Mouse (Mus musculus): ENCODE results near the gene Ankrd27. TPM values are rescaled to one million over a fixed set of nuclear protein-coding genes. Genes with fewer than 3 reads are reported as not detected.

Ankrd27 gene
- polyA plus RNA-seq, 2 experiments: 47.6 to 50.8 TPM

DNA sequence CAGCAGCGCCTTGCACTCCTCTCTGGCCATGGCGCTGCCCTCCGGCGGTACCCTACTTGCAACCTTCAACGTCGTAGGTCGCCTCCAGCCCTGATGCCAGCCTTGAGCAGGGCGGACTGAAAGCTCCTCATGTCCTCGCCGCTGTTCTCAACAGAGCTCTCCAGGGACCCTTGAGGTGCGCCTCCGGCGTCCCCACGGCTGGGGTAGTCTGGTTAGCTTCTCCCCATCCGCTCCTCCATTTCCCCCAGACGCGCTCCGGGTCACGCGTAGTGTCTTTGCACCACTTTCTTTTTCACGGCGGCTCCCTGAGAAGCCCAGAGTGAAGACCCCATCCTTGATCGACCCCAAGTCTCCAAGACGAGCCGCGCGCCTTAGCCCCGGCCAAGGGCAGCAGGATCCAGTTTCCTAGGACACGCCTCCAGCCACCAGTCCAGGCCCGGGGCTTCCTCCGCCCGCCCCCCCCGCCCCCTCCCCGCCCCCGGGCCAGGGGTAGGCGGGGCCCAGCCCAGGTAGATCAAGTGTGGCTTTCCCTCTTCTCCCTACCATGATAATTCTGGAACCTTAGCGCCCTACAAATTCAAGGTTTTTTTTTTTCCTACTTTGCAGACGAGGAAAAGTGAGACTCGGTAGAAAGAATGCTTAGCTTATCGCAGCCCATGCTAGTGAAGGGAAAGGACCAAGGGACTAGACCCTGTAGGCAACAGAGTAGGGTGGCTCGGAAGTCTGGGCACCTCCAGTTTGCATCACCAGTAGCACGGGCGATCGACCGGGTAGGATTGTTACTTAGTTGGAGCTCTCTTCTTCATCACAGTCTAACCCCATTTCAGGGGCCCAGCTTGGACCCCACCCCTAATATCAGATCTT lies 621 bp upstream of the Ankrd27 start, which contains the start of gene Rgs9bp:
Gene Rgs9bp, minus strand, starts transcription at position 392 of the 864 bp plus-strand sequence.
- Histone ChIP-seq H3K27ac (replicated peaks; ENCODE audit: low read depth, low read length) (peak within 1 kb of the TSS; percentile 74), H3K4me3 (replicated peaks; ENCODE audit: low read length) (peak within 1 kb of the TSS; percentile 90), H3K4me2 (replicated peaks; ENCODE audit: low read depth, low read length, severe bottlenecking) (peak within 1 kb of the TSS; percentile 100), H3K9ac (ENCODE audit: low read depth, low read length, severe bottlenecking) (peak within 1 kb of the TSS; percentile 85), H3K4me1 (ENCODE audit: control insufficient read depth, insufficient read depth, low read length) (peaks cover 36% of the 10 kb centered on the region), H3K9me3 (ENCODE audit: control insufficient read depth, low read length) (no peaks in the 10 kb centered on the region), H3K27me3 (ENCODE audit: control insufficient read depth, insufficient read depth, low read length) (peaks cover 35% of the 10 kb centered on the region), H3K36me3 (ENCODE audit: control insufficient read depth, insufficient read depth, low read length) (no peaks in the 10 kb centered on the region)
- DNase-seq (ENCODE audit: low spot score): peak; percentile 67
- no peak for TF ChIP-seq POLR2A (IDR thresholded peaks at IDR 0.05; ENCODE audit: borderline replicate concordance, extremely low read depth, insufficient read depth, insufficient read length)
- ATAC-seq (ENCODE audit: low FRiP score, low read depth): peak; percentile 79
- 0% methylated on average over 40 of the region's 45 CpGs for WGBS

DNA sequence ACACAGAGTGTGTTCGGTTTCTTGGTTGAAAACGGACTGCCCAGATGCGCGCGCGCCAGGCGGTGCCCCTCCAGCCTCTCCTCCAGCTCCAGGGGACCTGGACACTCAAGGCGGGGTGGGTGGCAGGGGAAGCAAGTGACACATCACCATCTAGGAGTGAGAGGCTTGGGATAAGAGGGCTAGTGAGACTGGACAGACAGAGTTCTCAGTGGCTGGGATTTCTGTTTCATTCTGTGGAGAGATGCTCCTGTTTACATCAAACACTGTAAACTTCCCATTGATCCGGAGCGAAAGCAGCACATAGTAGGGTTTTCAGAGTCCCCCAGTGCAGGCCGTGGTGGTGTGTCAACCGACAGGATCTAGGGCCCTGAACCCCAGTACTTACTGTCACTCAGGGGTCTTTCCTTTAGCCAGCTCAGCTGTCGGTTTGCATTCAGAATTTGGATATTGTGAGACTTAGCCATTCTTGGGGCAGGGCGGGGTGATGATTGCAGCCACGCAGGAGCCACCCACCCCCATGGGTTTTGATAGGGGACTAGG lies 932 bp downstream of the Ankrd27 start:
- WGBS: 21% methylated on average over 15 of the region's 15 CpGs
- no peak for TF ChIP-seq POLR2A (IDR thresholded peaks at IDR 0.05; ENCODE audit: borderline replicate concordance, extremely low read depth, insufficient read depth, insufficient read length)
- ATAC-seq (ENCODE audit: low FRiP score, low read depth) (no peak), DNase-seq (ENCODE audit: low spot score) (no peak)
- Histone ChIP-seq H3K9ac (ENCODE audit: low read depth, low read length, severe bottlenecking) (peak overlapping the region; percentile 85), H3K27me3 (ENCODE audit: control insufficient read depth, insufficient read depth, low read length) (peaks cover 31% of the 10 kb centered on the region), H3K9me3 (ENCODE audit: control insufficient read depth, low read length) (no peaks in the 10 kb centered on the region), H3K36me3 (ENCODE audit: control insufficient read depth, insufficient read depth, low read length) (no peaks in the 10 kb centered on the region), H3K27ac (replicated peaks; ENCODE audit: low read depth, low read length) (peak overlapping the region; percentile 74; the same call in 1 of the 2 replicates), H3K4me1 (ENCODE audit: control insufficient read depth, insufficient read depth, low read length) (peaks cover 46% of the 10 kb centered on the region), H3K4me3 (replicated peaks; ENCODE audit: low read length) (peak overlapping the region; percentile 90), H3K4me2 (replicated peaks; ENCODE audit: low read depth, low read length, severe bottlenecking) (peak overlapping the region; percentile 100)

DNA sequence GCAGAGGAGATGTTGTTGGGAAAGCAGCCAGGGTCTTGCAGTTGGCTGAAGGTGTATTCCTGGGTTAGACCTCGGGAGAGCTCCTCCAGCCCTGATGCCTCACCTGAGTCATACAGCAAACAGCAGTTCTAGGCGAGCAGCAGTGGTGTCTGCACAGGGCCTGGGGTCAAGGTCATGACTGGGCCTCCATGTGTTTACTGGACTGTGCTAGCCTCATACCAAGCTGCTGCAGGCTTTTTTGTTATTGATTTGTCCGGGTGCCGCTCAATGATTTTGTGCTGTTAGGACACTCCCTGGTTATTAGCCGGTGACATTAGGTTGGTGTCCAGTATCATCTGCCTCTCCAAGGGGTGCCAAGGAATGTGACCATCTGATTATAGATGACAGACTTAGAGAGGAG lies 1.7 kb downstream of the Ankrd27 start:
- Histone ChIP-seq H3K27me3 (ENCODE audit: control insufficient read depth, insufficient read depth, low read length) (peaks cover 24% of the 10 kb centered on the region), H3K36me3 (ENCODE audit: control insufficient read depth, insufficient read depth, low read length) (peaks cover 4% of the 10 kb centered on the region), H3K4me3 (replicated peaks; ENCODE audit: low read length) (no peak overlapping the region), H3K9ac (ENCODE audit: low read depth, low read length, severe bottlenecking) (no peak overlapping the region), H3K4me2 (replicated peaks; ENCODE audit: low read depth, low read length, severe bottlenecking) (peak overlapping the region; percentile 100; the same call in 1 of the 2 replicates), H3K9me3 (ENCODE audit: control insufficient read depth, low read length) (no peaks in the 10 kb centered on the region), H3K27ac (replicated peaks; ENCODE audit: low read depth, low read length) (no peak overlapping the region), H3K4me1 (ENCODE audit: control insufficient read depth, insufficient read depth, low read length) (peaks cover 47% of the 10 kb centered on the region)
- WGBS: 78% methylated on average over 5 of the region's 5 CpGs
- no peak for TF ChIP-seq POLR2A (IDR thresholded peaks at IDR 0.05; ENCODE audit: borderline replicate concordance, extremely low read depth, insufficient read depth, insufficient read length)
- no peak for DNase-seq (ENCODE audit: low spot score)
- ATAC-seq (ENCODE audit: low FRiP score, low read depth): no peak

DNA sequence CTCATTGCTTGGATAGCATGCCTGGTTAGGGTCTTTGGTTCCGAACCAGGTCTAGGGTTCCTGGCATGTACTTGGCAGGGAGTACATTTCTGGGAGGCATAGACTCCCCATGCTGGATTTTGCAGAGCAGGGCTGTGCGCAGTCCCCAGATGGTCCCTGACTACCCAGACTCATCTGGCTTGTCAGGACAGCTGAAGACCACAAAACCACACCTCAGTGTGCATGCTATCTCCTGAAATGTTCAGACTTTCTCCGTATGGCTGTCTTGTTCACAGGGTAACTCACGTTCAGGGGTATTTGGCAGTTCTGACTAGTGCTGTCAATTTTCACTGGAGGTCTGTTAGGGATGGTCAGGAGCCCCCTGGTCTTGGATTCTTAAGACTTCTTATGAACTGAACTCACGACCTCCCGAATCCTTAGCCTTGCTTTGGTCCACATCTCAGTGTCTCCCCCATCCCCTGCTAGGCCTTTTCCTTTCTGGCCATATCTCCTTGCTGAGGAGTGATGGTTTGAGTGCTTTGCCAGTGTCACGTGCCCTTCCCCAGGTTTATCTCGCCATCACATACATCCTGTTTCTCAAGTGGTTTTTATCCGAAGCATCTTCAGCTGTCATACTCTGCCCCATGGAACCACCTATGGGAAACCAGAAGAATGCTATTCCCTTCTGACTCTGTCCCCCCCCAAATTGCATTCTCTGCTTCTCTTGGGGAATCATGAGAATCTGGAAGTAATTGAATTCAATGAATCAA lies 2.8 kb downstream of the Ankrd27 start:
- DNase-seq (ENCODE audit: low spot score) (no peak), ATAC-seq (ENCODE audit: low FRiP score, low read depth) (no peak)
- H3K27ac ChIP-seq (replicated peaks; ENCODE audit: low read depth, low read length): peak overlapping the region; percentile 48; the same call in 1 of the 2 replicates
- H3K27me3 ChIP-seq (ENCODE audit: control insufficient read depth, insufficient read depth, low read length): peaks cover 13% of the 10 kb centered on the region
- H3K9ac ChIP-seq (ENCODE audit: low read depth, low read length, severe bottlenecking): no peak overlapping the region
- TF ChIP-seq POLR2A (IDR thresholded peaks at IDR 0.05; ENCODE audit: borderline replicate concordance, extremely low read depth, insufficient read depth, insufficient read length): no peak
- no peak overlapping the region for H3K4me3 ChIP-seq (replicated peaks; ENCODE audit: low read length)
- no peak overlapping the region for H3K4me2 ChIP-seq (replicated peaks; ENCODE audit: low read depth, low read length, severe bottlenecking)
- H3K36me3 ChIP-seq (ENCODE audit: control insufficient read depth, insufficient read depth, low read length): peaks cover 16% of the 10 kb centered on the region
- H3K4me1 ChIP-seq (ENCODE audit: control insufficient read depth, insufficient read depth, low read length): peaks cover 47% of the 10 kb centered on the region
- no peaks in the 10 kb centered on the region for H3K9me3 ChIP-seq (ENCODE audit: control insufficient read depth, low read length)
- WGBS: 79% methylated on average over 9 of the region's 9 CpGs

DNA sequence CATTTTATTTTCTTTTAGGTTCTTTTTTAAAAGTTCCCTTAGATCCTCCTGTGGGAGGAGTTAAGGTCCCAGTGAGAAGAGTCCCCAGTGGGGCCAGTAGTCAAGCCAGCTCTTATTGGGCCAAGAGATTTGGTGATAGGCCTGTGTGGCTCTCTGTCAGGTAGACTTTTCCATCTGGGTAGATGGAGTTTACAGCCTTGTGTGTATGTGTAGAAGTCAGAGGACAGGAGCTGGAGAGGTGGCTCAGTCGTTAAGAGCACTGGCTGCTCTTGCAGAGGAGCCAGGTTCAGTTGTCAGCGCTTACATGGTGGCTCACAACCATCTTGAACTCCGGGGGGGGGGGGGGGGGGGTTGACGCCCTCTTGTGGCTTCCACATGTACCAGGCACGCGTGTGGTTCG lies 3.4 kb downstream of the Ankrd27 start:
- H3K4me2 ChIP-seq (replicated peaks; ENCODE audit: low read depth, low read length, severe bottlenecking): no peak overlapping the region
- no peak overlapping the region for H3K9ac ChIP-seq (ENCODE audit: low read depth, low read length, severe bottlenecking)
- H3K4me3 ChIP-seq (replicated peaks; ENCODE audit: low read length): no peak overlapping the region
- no peak for TF ChIP-seq POLR2A (IDR thresholded peaks at IDR 0.05; ENCODE audit: borderline replicate concordance, extremely low read depth, insufficient read depth, insufficient read length)
- no peak for ATAC-seq (ENCODE audit: low FRiP score, low read depth)
- H3K9me3 ChIP-seq (ENCODE audit: control insufficient read depth, low read length): no peaks in the 10 kb centered on the region
- peaks cover 42% of the 10 kb centered on the region for H3K4me1 ChIP-seq (ENCODE audit: control insufficient read depth, insufficient read depth, low read length)
- DNase-seq (ENCODE audit: low spot score): no peak
- 67% methylated on average over 6 of the region's 7 CpGs for WGBS
- peak overlapping the region; percentile 48; the same call in 1 of the 2 replicates for H3K27ac ChIP-seq (replicated peaks; ENCODE audit: low read depth, low read length)
- H3K36me3 ChIP-seq (ENCODE audit: control insufficient read depth, insufficient read depth, low read length): peaks cover 20% of the 10 kb centered on the region
- H3K27me3 ChIP-seq (ENCODE audit: control insufficient read depth, insufficient read depth, low read length): peaks cover 6% of the 10 kb centered on the region

All from limb, embryonic 14.5 days (tissue).